Mouse (Mus musculus) kidney, postnatal 4 days (tissue): ENCODE measurements around the gene Lbx2.

Source experiments
- DNase-seq, 2 experiments: peaks; one replicate each; pipeline ENCODE4 v3.0.0; 2021; ENCODE audit warnings: mixed read lengths in 2 of 2

The Lbx2 gene

DNA sequence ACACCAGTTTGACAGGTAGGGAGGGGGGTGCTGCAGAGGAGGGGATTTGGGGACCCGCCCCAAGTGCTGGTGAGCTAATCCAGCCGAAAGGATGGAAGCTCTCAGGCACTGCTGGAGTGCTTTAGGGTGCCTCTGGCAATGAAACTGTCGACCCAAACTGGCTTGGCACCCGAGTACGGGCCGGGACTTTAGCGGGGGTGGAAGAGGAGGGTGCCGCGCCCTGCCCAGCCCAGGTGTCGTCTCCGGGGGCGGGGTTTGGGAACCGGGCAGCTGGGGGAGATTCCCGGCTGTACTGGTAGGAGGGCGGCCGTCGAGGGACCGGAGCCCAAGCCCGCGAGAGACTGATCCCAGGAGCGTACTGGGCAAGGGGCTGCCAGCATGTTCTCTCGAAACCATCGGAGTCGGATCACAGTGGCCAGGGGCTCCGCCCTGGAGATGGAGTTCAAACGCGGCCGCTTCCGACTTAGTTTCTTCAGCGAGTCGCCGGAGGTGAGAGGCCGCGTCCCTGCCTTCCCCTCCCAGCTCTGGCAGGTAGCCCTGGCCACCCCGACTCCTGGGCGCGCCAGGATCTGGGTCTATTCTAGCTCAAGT is 49.5 kb downstream of the Lbx2 start:
- DNase-seq, result peak; percentile 63 to 76

DNA sequence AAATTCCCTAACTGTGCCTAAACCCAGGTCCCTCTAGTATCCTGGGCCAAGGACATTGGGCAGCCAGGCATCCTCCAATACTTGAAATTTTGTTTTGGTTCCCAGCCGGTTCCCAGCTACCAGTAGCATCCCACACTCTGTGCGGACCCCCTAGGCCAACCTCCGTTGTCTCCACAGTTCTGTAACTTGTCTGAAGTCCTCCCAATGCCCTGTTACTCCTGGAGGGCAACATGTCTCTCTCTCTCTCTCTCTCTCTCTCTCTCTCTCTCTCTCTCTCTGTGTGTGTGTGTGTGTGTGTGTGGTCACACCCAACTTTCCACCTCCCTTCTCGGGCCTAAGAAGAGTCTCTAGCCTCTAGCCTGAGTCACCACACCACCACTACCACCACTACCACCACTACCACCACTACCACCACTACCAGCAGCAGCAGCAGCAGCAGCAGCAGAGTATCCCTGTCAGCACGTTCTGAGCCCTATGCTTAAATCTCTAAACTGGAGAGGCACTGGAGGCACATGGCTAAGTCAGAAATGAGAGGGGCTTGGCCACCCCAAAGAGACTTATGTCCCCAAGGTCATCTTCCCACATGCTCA is 50.2 kb downstream of the Lbx2 start:
- DNase-seq, result no peak

DNA sequence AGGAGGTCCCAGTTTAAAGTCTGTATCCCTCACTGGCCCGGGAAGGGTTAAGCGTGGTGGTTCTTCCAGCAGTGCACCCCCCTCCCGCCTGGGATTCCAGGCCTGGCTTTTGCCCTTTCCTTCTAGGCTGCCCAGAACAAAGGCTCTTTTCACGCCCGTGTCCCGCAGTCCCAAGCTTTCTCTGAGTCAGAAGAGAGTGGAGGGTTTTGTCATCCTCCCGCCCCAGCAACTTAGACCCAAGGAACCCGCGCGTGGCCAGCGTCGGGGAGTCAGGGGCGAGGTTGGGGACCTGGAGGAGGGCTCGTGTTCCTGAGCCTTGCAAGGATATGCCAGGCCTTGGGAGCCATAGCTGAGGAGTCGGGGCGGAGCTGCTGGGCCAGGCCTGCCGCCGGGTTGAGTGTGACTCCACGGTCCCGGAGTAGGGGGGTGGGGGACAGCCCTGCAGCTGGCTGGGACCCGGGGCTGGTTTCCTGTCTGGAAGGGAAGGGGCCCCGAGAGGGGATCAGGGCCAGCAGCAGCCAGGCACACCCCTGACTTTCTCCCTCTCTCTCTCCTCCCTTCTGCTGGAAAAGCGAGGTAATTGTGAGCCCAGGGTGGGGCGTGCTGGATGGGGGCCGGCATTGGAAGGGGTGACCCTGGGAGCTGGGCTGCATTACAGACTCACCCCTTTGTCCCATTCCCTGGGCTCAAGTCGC is 50.9 kb downstream of the Lbx2 start:
- peak; percentile 82 to 91 for DNase-seq

DNA sequence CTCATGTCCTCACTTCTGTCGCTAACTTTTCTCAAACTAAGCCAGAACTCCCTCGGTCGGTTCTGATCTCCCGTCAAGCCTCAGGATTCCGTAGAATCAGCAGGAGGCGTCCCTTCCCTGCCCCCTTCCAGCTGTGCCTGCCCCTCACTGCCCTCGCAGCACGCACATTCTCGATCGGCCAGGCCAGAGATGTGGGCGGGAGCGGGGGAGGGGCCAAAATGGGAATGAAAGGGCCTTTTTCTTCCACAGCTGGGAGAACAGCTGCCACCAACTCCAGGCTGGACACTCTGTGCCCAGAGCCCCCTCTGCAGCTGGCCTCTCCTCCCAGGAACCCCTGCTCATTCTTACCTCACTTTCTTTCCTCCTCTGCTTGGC is 51.4 kb downstream of the Lbx2 start:
- peak; percentile 97 for DNase-seq
